Mouse (Mus musculus): ENCODE results near the gene Bcas1.
"Not testable (repeated sequence)": the region's sequence is repeated elsewhere in the genome, so short reads cannot be mapped to it uniquely, and the experiment has no call there.

Gene Bcas1

DNA sequence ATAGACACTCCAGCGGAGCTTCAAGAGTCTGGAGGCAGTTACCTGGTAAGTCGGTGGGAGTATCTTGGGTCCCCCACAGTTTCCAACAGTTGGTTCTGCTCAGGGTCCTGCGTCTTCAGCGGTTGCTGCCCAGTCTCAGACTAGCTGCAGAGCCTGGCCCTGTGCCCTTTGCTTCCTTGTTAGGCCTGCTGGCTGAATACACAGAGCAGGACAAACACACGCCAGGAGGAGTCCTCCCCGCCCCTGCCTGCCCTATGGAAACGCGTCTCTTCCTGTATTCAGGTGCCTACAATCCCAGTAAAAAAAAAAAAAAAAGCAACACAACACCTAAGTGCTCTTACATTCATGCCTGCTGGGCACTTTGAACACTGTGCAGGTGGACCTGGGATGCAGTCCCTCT is at the start of gene Bcas1:
TSS of gene Bcas1 (minus strand) at position 142 of the 400 bp plus-strand sequence.
- no peak for DNase-seq (ENCODE audit: low spot score in 2 of 2)

DNA sequence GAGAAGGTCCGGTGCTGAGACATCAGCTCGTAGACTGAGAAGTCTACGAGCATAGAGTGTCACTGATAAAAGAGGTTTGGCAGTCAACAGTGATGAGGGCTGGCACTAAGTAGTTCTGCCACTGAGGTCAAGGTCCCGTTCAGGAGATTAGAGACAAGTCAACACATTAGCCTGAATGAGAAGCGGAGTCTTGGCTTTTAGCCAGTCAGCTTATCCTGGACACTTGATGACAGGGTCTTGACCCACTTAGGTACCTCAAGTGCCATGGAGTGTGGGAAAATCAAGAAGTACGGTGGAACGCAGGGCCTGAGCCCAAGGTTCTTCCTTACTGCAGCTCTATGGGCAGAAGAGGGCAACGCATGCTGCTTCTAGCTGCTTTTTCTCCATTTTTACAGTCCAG is 49.0 kb upstream of the Bcas1 start:
- DNase-seq (ENCODE audit: low spot score in 2 of 2) = no peak

DNA sequence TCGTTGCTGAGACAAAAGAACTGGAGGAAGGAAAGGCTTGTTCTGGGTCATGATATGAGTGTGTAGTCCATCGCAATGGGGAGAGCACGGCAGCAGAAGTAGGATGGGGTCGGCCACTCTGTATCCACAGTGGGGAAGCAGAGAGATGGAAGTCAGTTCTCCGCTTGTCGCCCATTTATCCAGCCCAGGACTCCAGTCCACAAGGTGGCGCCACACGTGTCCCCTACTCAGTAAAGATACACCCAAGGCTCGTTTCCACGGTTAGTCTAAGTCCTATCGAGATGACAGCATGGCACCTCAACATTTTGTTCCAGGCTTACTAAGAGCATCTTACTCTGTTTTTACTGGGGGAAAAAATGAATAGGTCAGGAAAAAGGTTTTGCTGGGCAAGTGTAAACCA is 48.6 kb upstream of the Bcas1 start:
- DNase-seq (ENCODE audit: low spot score in 2 of 2) = no peak

DNA sequence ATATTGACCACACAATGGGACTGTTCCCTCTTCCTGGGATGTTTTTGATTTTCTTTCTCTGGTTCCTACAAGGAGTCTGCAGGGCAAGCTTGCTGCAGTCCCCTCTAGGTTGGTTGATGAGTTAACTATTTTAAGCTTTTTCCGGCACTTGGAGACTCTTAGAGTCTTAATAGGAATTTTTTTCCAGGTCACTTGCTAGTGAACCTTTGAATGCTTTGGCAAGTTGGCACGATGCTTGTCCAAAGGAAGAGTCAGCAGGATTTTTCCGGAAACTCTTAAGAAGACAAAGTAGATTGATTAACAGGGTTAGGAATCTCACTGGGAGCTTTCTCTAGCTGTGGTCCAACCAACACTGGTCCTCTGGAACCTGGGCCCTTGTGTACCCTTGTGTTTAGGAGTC is 47.5 kb upstream of the Bcas1 start:
- DNase-seq (ENCODE audit: low spot score in 2 of 2) = no peak

DNA sequence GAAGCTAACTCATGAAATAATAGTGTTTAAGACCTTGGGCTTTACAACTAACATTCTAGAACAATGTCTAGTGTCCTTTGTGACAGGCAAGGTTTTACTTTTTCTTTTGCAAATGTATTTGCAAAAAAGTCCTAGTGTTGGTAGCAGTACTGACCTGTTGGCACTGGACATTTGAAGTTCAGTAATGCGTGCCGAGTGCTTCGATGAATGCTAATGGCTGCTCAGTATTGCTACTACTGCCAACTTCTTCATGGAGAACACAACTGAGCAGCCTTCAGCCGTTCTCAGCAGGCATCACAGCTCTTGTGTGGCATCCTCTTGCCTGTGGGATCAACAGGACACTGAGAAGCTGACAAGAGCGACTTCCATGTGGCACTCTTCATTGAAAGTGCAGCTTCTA is 46.5 kb upstream of the Bcas1 start:
- DNase-seq (ENCODE audit: low spot score in 2 of 2) = no peak

DNA sequence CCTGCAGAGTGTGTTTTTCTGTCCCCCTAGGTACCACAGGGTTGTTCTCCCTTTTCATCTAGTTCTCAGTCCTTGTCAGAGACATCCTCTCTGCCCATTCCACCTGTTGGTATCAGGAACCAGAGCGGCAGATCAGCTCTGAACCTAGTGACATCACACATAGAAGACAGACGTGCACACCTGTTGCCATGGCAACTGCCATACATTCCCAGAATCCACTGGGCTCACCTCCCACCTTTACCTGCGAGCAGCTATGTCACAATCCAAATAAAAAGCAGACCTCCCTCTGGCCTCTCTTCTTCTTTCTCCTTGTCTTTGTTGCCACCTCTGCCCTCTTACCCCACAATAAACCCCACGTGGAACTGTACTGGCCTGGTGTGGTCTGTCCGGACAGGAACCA is 42.9 kb upstream of the Bcas1 start:
- no peak for DNase-seq (ENCODE audit: low spot score in 2 of 2)

DNA sequence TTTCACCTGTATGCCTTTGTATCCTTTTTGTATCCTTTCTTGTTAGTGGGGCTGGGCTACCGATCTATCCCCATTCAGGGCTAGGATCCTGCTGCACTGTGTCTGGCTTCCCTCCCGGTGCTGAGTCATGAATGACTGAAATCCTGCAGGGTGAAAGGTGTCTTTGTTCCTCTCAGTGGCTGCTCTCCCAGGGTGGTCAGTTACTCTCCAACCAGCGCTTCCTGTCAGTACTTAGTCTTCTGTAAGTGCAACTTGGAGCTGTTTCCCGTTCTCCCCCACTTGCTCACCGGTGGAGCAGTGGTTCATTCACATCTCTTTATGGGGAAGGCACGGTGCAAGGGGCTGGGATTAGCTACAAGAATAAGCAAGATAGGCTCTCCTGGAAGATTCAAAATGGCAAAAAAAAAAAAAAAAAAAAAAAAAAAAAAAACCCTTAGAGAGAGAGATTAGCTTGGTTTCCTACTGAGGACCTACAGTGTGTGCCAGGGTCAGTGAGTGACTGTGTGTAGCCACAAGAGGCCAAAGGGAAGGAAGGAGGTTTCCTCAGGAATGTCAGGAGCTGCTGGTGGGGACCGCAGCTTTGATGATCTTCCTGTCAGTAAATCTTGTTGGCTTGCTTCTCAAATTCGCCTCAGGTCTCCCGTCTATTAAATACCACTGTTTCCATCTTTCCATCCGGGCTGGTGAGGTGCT is 42.1 kb upstream of the Bcas1 start:
- DNase-seq (ENCODE audit: low spot score in 2 of 2) = peak in 1 of 2 experiments; percentile 16

DNA sequence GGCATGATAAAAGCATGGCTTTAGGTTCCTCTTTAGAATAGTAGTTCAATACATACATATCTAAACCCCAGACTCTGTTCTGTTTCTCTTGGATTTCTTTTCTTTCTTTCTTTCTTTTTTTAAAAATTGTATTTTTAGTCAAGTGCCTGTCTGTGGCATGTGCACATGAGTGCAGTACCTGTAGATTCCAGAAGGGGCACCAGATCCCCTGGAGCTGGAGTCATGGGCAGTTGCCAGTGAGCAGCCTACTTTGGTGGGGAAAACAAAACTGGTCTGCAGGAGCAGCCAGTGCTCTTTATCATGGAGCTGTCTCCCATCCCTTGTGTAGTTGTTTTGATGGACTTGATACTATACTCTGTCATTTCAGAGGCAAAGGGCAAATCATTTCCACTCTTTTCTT is 40.4 kb upstream of the Bcas1 start:
- DNase-seq (ENCODE audit: low spot score in 2 of 2) = no peak

DNA sequence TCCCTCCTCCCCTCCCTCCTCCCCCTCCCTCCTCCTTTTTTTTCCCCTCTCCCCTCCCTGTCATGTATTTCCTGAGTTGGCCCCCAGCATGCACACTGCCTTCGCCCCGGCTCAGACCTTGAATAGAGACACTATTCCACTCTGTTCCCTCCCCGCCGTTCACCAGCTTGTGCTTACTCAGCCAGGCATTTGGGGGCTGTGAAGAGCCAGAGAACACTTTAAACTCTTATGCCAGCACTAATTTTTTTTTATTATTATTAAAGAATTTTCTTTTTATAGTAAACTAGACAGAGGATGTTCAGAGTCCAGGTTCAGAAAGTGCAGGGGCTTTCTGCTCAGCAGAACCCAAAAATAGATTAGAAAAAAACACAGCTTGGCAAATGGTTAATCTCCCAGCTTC is 37.2 kb upstream of the Bcas1 start:
- DNase-seq (ENCODE audit: low spot score in 2 of 2) = no peak

DNA sequence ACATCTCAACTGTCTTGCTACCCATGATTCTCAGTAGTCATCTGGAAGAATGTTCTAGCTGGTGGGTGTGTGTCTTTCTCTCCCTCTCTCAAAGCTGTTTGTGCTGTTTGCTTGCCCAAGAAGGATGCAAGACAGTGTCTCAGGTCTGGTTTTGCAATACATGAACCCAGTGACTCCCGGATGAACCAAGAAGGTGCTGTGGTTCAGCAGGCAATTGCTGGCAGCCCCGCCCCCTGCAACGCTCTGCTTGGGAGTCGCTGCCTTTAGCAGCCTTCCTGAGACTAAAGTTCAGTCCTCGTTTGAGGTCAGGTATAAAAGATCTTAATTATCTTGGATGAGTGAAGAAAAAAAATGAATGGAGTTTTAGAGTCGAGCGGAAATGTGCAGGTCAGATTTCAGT is 34.0 kb upstream of the Bcas1 start:
- no peak for DNase-seq (ENCODE audit: low spot score in 2 of 2)

DNA sequence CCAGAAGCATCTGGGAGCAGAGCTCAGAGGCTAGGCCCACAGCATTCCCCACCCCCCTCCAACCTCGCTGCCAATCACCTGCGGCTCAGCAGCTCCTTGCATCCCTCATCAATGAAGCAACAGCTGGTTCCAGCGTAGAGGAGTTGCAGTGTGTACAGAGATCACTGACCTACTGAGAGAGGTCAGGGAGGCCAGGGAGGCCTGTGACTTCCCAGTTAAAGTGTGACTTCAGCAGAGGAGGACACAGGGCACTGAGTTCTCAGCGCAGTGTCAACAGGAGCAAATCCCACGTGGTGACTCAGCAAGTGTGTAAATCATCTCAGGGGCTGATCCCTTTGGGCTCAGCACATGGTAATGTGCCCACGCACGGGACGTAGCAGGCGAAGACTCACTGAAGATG is 32.2 kb upstream of the Bcas1 start:
- DNase-seq (ENCODE audit: low spot score in 2 of 2) = no peak

DNA sequence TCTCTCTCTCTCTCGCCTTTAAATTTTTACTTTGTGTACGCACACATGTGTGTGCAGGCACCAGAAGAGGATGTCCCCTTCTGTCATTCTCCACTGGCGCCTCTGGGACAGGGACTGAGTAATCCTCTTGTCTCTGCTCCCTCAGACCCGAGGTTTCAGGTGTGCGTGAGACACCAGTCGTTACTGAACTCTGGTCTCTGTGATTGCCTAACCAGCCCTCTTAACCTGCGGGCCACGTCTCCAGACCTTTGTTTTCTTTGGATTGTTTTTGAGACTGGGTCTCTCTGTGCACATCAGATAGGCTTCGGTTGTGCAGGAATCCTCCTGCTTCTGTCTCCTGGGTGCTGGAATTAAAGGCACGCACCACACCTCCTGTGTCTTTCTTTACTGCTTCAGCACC is 31.5 kb upstream of the Bcas1 start:
- no peak for DNase-seq (ENCODE audit: low spot score in 2 of 2)

DNA sequence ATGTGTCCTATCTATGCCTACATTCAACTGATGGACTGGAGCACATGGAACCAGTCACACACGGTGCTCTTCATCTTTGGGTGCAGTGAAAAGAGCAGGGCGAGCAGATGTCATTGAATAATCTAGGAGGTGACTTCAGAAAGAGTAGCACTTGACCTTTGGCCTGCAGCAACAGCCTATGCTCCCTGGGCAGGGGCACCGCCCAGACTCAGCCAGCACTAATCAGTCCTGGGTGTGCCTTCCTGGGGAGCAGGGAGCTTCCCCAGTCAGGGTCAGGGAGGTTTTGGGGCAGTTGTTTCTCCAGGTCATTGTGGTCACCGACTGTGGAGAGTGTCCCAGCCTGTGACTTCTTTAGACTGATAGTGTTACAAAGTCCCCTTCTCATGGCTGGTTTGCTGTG is 26.2 kb upstream of the Bcas1 start:
- DNase-seq (ENCODE audit: low spot score in 2 of 2) = not testable (repeated sequence)

DNA sequence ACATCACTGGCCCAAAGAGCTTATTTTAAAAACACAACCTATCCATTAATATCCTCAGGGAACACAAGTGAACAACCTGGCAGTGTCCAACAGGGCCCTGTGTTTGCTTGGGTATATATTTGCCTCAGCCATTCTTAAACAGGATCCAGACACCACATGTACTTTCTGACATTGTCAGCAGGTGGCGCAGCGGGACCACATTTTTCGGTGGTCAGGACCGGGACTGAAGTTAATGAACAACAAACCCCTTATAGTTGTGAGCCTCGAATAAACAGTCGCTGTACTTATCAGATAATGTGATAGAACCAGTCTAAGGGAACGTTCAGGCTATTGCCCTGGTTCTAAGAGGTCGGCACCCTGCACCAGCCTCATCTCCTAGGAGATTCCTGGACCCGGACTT is 23.3 kb upstream of the Bcas1 start:
- DNase-seq (ENCODE audit: low spot score in 2 of 2) = peak in 1 of 2 experiments; percentile 73

DNA sequence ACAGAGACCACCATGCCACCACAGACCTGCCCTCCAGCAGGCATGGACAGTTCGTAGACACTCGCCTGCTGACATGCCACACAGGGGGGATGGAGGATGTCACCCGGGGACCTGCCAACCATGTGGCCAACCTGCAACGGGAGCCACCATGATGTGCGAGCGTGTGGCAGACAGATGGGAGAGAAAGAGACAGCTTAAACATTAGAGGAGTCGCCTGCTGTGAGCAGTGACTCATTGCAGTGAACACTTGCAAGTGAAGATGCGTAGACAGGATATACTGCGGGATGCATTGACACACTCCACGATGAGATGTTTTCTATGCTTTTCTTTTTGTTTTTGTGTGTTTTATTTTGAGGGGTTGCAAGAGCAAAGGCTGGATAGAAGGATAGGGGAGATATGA is 20.0 kb upstream of the Bcas1 start:
- DNase-seq (ENCODE audit: low spot score in 2 of 2) = no peak

DNA sequence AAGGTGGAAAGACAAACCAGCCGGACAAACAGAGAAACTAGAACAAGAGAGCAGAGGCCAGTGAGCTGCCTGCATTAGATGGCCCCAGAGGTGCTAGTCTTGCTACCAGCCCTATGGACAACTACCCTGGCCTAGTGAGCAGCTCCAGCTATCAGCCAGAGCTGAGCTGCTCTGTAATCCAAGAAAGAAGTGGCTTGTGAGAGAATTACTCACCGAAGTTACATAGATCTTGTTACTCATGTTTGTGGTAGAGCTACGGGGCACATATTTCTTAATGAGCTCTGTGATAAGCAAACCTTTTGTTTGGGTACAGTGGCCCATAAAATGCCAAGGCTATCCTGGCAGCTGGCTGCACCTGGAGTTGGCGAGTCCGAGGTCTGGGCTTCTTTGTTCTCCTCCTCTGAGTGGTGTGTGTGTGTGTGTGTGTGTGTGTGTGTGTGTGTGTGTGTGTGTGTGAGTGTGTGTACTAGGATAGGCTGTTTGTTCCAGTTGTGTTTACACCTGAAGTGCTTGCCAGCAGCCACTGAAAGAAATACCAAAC is 19.3 kb upstream of the Bcas1 start:
- DNase-seq (ENCODE audit: low spot score in 2 of 2) = no peak

DNA sequence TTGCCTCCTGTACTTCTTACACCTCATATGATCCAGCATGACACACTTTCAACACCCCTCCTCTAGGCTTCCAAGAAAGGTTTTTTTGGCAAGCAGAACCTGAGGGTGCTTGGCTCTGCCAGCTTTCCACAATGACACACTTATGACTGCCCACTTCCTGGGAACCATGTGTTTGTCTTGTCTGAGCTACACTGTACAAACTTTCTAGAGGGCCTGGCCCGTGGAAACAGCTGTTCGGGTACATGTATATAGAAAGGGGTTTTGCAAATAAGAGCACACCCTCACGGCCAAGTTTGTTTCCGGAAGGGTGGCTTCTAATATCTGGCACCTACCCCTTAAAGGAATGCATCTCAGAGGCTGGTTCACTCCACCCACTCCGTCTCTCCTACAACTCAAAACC is 18.2 kb upstream of the Bcas1 start:
- DNase-seq (ENCODE audit: low spot score in 2 of 2) = no peak

DNA sequence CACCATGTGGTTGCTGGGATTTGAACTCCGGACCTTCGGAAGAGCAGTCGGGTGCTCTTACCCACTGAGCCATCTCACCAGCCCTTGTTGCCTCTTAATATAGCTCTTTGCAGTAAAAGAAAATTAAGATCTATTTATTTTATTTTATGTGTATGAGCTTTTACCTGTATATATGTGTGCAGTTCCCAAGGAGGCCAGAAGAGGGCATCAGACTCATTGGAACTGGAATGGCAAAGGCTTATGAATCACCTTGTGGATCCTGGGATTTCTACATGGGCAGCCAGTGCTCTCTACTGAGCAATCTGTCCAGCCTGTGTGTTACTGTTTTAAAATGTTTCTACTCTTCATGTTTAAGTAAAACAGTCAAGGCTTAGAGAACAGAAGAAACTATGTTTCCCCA is 14.9 kb upstream of the Bcas1 start:
- no peak for DNase-seq (ENCODE audit: low spot score in 2 of 2)

DNA sequence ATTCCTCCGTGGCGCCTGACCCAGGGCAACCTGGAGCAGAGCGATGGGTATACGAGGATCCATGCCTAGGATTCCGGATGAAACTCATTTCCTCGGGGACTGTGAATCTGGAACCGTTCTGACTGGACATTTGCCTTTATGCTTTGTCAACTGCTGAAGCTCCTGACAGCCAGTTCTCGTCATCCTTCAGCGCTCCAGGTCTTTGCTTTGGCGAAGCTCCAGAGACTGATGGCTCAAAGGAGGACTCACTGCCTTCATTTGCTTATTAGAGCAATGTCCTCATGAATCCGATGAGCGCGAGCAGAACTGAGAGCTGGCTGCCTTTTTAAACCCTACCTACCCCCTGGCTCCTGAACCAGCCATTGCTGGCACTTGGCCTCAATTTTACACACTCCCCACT is 11.1 kb upstream of the Bcas1 start:
- DNase-seq (ENCODE audit: low spot score in 2 of 2) = no peak

DNA sequence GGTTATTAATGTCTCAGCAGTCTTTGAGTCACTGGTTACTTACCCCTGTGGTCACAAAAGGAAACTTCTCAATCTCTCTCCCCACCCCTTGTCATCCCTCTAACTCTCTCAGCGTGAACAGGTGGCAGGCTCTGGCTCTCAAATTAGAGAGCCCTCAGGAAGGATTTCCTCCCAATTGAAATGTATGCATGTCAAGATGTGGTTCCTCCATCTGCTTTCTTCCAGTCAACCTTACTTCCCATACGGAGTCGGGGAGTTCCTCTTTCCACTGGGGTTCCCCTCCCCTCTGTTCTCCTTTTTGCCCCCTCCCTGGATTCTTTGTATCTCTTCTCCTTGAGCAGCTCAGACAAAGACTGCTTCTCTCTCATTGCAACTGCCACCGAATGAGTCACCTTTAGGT is 8.6 kb upstream of the Bcas1 start:
- DNase-seq (ENCODE audit: low spot score in 2 of 2) = no peak

DNA sequence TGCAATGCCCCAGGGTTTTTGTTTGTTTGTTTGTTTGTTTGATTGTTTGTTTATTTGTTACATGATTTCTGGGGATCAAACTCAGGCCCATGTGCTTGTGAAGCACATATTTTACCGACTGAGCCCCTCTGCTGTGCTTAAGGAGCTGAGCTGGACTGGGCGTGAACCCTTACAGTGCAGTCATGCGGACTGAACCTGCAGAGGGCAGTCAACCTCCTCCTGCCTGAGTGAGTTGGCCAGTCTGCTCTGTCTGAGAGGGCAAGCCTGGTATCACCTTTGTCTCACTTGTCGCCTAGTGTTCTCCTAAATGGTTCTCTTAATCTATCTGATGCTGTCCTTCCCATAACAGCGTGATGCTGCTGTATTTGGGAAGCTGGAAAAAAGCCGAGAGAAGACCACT is 4.5 kb upstream of the Bcas1 start:
- no peak for DNase-seq (ENCODE audit: low spot score in 2 of 2)

DNA sequence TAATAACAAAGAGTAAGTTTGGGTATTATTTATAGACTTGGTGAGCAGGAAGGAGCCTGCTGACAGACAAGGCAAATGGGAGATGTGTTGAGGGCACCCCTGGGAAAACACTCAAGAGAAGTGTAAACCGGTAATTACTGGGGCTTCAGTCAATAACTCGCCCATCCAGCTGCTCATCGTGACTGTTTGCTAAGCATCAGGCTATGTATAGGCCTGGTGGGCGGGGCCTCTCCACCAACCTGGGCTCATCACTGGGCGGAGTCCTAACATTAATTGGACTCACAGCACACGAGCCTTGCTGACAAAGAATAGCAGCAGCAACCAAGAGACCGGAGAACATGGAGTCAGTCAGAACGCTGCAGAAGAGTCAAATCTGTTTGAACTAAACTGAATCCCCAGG is 1.3 kb upstream of the Bcas1 start:
- no peak for DNase-seq (ENCODE audit: low spot score in 2 of 2)

DNA sequence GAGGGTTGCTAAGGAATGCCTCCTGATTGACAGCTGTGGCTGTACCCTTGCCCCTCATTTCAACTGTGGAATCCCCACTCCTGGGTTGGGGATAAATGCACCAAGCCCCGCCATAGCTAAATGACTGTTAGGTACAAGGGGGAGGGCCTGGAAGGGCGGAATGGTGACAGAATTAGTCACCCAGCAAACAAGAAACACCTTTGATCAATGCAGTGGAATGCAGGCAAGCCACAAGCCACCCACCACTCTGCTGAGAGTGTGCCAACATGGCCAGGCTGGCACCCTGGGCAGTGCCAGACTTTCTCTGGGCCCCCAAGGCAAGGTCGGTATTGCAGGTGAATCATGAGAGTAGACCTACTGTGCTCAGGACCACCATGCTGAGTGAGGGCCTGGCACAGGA is 3.5 kb downstream of the Bcas1 start:
- DNase-seq (ENCODE audit: low spot score in 2 of 2) = no peak

DNA sequence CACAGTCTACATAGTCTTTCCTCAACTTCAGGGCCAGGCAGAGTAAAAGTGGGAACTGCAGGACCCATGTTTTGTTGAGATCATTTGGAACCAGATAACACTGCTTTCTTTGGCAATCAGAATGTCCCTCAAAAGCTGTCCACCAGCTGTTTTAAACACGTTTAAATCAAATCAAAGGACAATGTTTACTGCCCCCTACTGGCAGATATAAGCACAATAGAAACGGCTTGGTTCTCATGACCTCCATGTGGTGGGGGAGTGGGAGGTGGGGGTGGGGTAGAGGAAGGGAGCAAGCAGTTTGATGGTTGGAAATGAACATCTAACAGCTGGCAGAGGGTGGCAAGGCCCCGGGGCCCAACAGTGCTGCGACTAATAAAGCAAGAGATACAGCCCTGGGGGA is 5.7 kb downstream of the Bcas1 start:
- no peak for DNase-seq (ENCODE audit: low spot score in 2 of 2)

Measured in frontal cortex, postnatal 10 days (tissue).